Mouse (Mus musculus): Measurements from ENCODE around the gene Pcdh19. TPM values are rescaled to one million over a fixed set of nuclear protein-coding genes. Genes with fewer than 3 reads are reported as not detected.

The Pcdh19 gene
- polyA plus RNA-seq, 1 experiment from 2014 or later: 0.39 TPM

DNA sequence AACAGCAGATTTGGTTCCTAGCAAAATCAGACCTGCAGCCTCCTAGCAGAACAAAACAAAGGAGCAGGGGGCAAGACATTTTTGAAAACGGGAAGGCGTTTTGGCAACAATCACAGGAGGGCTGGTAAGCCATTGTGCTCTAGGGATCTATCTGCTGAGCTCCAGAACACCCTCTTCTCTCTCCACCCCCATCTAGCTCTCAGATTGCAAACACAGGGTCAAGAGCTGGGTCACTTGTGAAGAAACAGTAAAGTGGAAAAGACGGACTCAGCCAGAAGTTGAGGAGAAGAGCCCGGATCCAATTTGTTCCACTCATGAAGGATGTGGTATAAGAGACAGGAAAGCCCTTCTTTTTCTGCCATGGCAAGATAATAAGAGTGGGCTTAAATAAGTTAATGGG lies 7.7 kb upstream of the Pcdh19 start:
- 20% methylated on average over 4 of the region's 4 CpGs for WGBS
- no peaks in the 10 kb centered on the region for H3K4me1 ChIP-seq (ENCODE audit: insufficient read depth, low read depth, low read length)
- H3K9ac ChIP-seq (replicated peaks; ENCODE audit: low read depth): no peak overlapping the region
- no peak overlapping the region for H3K4me2 ChIP-seq (replicated peaks; ENCODE audit: low read depth, low read length)
- ATAC-seq (no peak), DNase-seq (ENCODE audit: low spot score) (no peak)
- no peak overlapping the region for H3K4me3 ChIP-seq (ENCODE audit: low read depth, low read length)
- TF ChIP-seq EP300 (IDR thresholded peaks at IDR 0.05) (no peak), CTCF (IDR thresholded peaks at IDR 0.05) (no peak)
- H3K9me3 ChIP-seq (ENCODE audit: low read length): no peaks in the 10 kb centered on the region
- no peak overlapping the region for H3K27ac ChIP-seq (ENCODE audit: low read length)
- H3K27me3 ChIP-seq (replicated peaks; ENCODE audit: insufficient read depth, low read length): no peaks in the 10 kb centered on the region
- no peaks in the 10 kb centered on the region for H3K36me3 ChIP-seq (ENCODE audit: insufficient read depth, low read length)

DNA sequence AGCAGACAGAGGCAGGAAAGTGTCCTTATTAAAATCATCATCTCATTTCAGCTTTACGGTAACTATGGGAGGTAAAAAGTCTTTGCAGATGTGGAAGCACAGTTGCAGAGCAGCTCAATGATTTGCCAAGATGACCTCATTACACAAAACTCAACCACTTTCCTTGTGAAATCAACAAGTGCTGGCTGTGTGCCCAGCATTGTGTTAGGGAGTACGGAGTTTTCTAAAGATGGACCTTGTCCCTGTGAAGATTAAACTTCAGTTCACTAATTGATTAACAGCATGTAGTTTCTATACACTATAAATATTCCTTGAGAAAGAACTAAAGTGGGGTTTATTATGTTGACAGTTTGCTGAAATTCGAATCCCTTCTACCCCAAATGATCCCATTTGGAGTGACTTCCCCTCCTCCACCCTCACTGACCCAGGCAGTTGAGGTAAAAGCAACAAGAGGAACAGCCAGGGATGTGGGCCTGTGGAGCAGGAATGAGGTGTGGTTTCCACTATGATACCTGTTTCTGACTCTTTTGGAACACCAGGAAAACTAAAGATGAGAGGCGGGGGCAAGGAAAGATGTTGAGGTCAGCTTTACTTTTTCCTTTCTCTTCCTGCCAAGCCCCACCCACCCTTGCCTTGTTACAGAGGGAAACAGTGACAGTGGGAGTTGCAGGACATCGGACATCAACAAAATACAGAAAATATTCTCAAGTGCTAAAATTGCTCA lies 4.4 kb upstream of the Pcdh19 start:
- H3K4me2 ChIP-seq (replicated peaks; ENCODE audit: low read depth, low read length): no peak overlapping the region
- no peaks in the 10 kb centered on the region for H3K9me3 ChIP-seq (ENCODE audit: low read length)
- DNase-seq (ENCODE audit: low spot score) (peak; percentile 6), ATAC-seq (no peak)
- no peaks in the 10 kb centered on the region for H3K27me3 ChIP-seq (replicated peaks; ENCODE audit: insufficient read depth, low read length)
- 49% methylated on average over 5 of the region's 5 CpGs for WGBS
- no peak overlapping the region for H3K27ac ChIP-seq (ENCODE audit: low read length)
- H3K4me1 ChIP-seq (ENCODE audit: insufficient read depth, low read depth, low read length): no peaks in the 10 kb centered on the region
- H3K9ac ChIP-seq (replicated peaks; ENCODE audit: low read depth): no peak overlapping the region
- TF ChIP-seq CTCF (IDR thresholded peaks at IDR 0.05) (no peak), EP300 (IDR thresholded peaks at IDR 0.05) (no peak)
- H3K4me3 ChIP-seq (ENCODE audit: low read depth, low read length): no peak overlapping the region
- H3K36me3 ChIP-seq (ENCODE audit: insufficient read depth, low read length): no peaks in the 10 kb centered on the region

DNA sequence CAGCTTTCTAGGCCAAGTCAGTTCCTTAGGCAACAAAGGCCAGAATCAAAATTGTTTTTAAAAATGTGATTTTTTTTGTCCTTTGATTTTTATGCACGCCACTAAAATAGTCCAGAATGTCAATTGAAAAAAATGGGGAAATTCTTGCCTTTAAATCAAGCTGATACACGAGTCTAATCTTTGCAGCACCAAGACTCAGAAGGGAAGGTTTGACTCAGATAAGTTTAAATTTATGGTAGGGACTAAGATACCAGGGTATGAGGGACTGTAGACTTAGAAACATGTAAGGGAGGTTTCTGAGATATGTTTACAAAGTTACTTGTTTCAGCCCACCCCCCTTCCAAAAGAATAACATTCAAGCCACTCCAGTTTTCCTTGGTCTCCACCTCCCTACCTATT lies 3.6 kb upstream of the Pcdh19 start:
- Histone ChIP-seq H3K4me2 (replicated peaks; ENCODE audit: low read depth, low read length) (no peak overlapping the region), H3K27me3 (replicated peaks; ENCODE audit: insufficient read depth, low read length) (no peaks in the 10 kb centered on the region), H3K9ac (replicated peaks; ENCODE audit: low read depth) (no peak overlapping the region), H3K9me3 (ENCODE audit: low read length) (no peaks in the 10 kb centered on the region), H3K4me3 (ENCODE audit: low read depth, low read length) (no peak overlapping the region), H3K4me1 (ENCODE audit: insufficient read depth, low read depth, low read length) (no peaks in the 10 kb centered on the region), H3K36me3 (ENCODE audit: insufficient read depth, low read length) (no peaks in the 10 kb centered on the region), H3K27ac (ENCODE audit: low read length) (no peak overlapping the region)
- no peak for ATAC-seq
- TF ChIP-seq EP300 (IDR thresholded peaks at IDR 0.05) (no peak), CTCF (IDR thresholded peaks at IDR 0.05) (no peak)
- 34% methylated on average over 2 of the region's 2 CpGs for WGBS
- no peak for DNase-seq (ENCODE audit: low spot score)

DNA sequence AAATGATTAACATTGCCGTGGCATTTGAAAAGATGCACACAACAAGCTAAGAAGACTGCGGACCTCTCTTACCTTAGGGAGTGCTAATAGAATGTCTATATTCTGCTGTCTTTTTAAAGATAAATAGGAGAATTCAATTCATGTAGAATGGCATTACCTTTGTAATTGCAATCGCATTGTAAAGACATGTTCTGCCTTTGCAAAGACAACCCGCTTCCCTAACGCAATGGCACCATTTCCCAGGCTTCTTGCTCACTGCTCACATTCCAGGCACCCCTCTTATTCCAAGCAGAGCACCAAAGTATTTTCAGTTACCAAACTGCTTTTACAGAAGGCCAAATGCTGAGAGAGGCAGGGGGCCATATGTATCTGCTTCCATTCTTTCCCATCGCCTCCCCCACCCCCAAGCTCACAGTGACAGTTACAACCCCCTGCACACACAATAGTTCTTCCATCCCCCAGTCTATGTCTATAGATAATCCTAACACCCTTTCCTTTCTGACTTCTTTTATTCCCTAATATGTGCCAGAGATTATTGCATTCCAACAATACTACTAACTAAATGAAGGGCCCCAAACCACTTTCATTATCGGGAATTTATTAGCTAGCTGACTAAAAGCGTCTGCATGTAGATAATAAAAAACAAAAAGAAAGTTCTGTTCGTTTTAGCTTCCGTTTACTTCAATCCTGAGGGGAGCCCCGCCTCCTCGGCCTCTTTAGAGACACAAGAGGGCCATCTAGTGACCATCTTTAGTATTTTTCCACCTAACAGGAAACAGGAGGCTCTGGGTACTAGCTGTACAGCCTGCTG lies 3.0 kb upstream of the Pcdh19 start:
- Histone ChIP-seq H3K36me3 (ENCODE audit: insufficient read depth, low read length) (no peaks in the 10 kb centered on the region), H3K9me3 (ENCODE audit: low read length) (no peaks in the 10 kb centered on the region), H3K27me3 (replicated peaks; ENCODE audit: insufficient read depth, low read length) (no peaks in the 10 kb centered on the region), H3K4me1 (ENCODE audit: insufficient read depth, low read depth, low read length) (no peaks in the 10 kb centered on the region), H3K4me3 (ENCODE audit: low read depth, low read length) (peak overlapping the region; percentile 28), H3K4me2 (replicated peaks; ENCODE audit: low read depth, low read length) (peak overlapping the region; percentile 43), H3K9ac (replicated peaks; ENCODE audit: low read depth) (no peak overlapping the region), H3K27ac (ENCODE audit: low read length) (no peak overlapping the region)
- ATAC-seq (peak; percentile 50; the same call in 1 of the 2 replicates), DNase-seq (ENCODE audit: low spot score) (peak; percentile 72)
- no peak for TF ChIP-seq EP300 (IDR thresholded peaks at IDR 0.05)
- TF ChIP-seq CTCF (IDR thresholded peaks at IDR 0.05): peak; percentile 67
- 10% methylated on average over 12 of the region's 12 CpGs for WGBS

DNA sequence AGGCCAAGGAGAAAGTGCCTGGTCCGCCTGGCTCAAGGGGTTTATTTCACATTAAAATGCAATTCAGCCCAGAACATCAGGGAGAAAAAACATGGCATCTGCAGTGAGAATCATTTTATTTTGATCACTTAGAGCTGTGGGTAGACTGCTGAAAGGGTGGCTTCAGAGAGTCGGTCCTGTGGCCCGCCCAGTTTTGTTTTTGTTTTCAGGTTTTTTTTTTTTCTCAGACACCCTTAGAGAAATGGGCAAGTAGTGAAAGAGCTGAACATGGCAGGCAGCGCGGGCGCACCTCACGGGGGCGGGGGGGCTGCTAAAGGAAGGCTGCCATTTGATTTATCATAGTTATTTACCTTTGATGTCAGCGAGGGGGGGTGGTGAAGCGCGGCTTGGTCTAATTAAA lies 2.0 kb upstream of the Pcdh19 start:
- Histone ChIP-seq H3K27me3 (replicated peaks; ENCODE audit: insufficient read depth, low read length) (0 out of 2 replicates have a peak, but pooled peaks cover 8% of the 10 kb centered on the region), H3K27ac (ENCODE audit: low read length) (no peak overlapping the region), H3K9ac (replicated peaks; ENCODE audit: low read depth) (no peak overlapping the region), H3K4me3 (ENCODE audit: low read depth, low read length) (0 out of 2 replicates have a peak overlapping the region, but pooled peaks have one; percentile 12), H3K9me3 (ENCODE audit: low read length) (no peaks in the 10 kb centered on the region), H3K4me1 (ENCODE audit: insufficient read depth, low read depth, low read length) (no peaks in the 10 kb centered on the region), H3K4me2 (replicated peaks; ENCODE audit: low read depth, low read length) (peak overlapping the region; percentile 43), H3K36me3 (ENCODE audit: insufficient read depth, low read length) (no peaks in the 10 kb centered on the region)
- no peak for TF ChIP-seq CTCF (IDR thresholded peaks at IDR 0.05)
- no peak for TF ChIP-seq EP300 (IDR thresholded peaks at IDR 0.05)
- DNase-seq (ENCODE audit: low spot score) (no peak), ATAC-seq (no peak)
- 18% methylated on average over 11 of the region's 11 CpGs for WGBS

DNA sequence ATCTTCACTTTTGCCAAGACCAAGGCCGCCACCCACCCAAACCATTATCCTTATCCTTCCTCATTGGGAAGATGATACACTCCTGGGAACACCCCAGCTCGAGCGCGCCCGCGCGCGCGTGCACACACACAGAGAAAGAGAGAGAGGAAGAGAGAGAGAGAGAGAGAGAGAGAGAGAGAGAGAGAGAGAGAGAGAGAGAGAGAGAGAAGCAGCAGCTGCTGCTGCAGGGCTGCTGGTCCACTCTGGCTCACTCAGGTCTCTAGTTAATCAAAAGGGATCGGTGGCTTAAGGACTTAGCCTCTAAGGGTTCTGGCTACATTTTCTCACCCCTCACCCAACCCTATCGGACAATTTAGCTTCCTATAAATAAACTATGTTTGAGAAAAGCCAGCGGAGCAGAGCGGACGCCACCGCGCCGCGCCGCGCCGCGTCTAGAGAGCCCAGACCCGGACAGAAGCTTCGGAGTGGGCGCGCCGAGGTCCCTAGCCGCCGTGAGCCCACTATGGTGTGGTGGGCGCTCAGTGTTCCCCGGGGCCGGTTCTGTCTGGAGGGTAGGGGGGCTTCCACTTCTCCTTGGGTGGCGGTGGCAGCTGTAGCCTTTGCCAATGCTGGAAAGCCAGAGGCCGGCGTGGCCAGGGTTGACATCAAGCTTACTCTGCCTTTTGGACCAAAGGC lies 926 bp upstream of the Pcdh19 start:
- H3K4me2 ChIP-seq (replicated peaks; ENCODE audit: low read depth, low read length): peak overlapping the region; percentile 73
- WGBS: 18% methylated on average over 33 of the region's 35 CpGs
- peak overlapping the region; percentile 26; the same call in 1 of the 2 replicates for H3K4me3 ChIP-seq (ENCODE audit: low read depth, low read length)
- H3K9ac ChIP-seq (replicated peaks; ENCODE audit: low read depth): no peak overlapping the region
- H3K36me3 ChIP-seq (ENCODE audit: insufficient read depth, low read length): no peaks in the 10 kb centered on the region
- H3K27ac ChIP-seq (ENCODE audit: low read length): no peak overlapping the region
- no peak for DNase-seq (ENCODE audit: low spot score)
- TF ChIP-seq CTCF (IDR thresholded peaks at IDR 0.05) (no peak), EP300 (IDR thresholded peaks at IDR 0.05) (no peak)
- H3K27me3 ChIP-seq (replicated peaks; ENCODE audit: insufficient read depth, low read length): 0 out of 2 replicates have a peak, but pooled peaks cover 13% of the 10 kb centered on the region
- no peak for ATAC-seq
- no peaks in the 10 kb centered on the region for H3K9me3 ChIP-seq (ENCODE audit: low read length)
- no peaks in the 10 kb centered on the region for H3K4me1 ChIP-seq (ENCODE audit: insufficient read depth, low read depth, low read length)
